Mouse (Mus musculus): ENCODE results near the gene Fam198a.
"Not testable (repeated sequence)": the region's sequence is repeated elsewhere in the genome, so short reads cannot be mapped to it uniquely, and the experiment has no call there.

The Fam198a gene

GRCm38 (mm10) chr9:121982665-121983064, 31.9 kb downstream of the Fam198a start:
- DNase-seq: peak in 1 of 2 experiments; percentile 40

GRCm38 (mm10) chr9:121983504-121983903, 32.7 kb downstream of the Fam198a start:
- DNase-seq: peak; percentile 94 to 96

- DNase-seq: peak; percentile 88 to 92
These were observed 34.0 kb downstream of the Fam198a start for GRCm38 (mm10) chr9:121984465-121985461.

- DNase-seq: no peak
These were observed 38.1 kb downstream of the Fam198a start for GRCm38 (mm10) chr9:121988910-121989309.

- DNase-seq: no peak
These were observed 38.7 kb downstream of the Fam198a start for GRCm38 (mm10) chr9:121989536-121989935.

GRCm38 (mm10) chr9:121991041-121991440, 40.3 kb downstream of the Fam198a start:
- DNase-seq: no peak

GRCm38 (mm10) chr9:121993047-121993446, 42.3 kb downstream of the Fam198a start:
- no peak for DNase-seq

DNA sequence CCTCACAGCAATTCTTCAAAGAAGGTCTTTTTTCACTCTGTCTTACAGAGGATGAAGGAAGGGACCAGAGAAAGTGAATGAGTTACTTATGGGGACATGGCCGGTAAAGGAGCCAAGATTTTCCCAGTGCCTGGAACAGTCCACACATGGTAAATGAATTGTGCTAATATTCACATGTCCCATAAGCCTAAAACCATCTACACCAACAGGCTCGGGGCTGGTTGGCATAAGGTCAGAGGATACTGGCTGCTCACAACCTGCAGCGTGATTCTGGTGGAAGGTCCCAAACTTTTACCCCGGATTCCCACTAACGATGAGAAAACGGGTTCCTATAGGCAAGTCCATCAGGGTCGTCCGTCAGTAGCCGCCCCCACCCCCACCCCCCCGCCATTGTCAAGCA, 44.3 kb downstream of the Fam198a start:
- DNase-seq: peak in 1 of 2 experiments; percentile 39

DNA sequence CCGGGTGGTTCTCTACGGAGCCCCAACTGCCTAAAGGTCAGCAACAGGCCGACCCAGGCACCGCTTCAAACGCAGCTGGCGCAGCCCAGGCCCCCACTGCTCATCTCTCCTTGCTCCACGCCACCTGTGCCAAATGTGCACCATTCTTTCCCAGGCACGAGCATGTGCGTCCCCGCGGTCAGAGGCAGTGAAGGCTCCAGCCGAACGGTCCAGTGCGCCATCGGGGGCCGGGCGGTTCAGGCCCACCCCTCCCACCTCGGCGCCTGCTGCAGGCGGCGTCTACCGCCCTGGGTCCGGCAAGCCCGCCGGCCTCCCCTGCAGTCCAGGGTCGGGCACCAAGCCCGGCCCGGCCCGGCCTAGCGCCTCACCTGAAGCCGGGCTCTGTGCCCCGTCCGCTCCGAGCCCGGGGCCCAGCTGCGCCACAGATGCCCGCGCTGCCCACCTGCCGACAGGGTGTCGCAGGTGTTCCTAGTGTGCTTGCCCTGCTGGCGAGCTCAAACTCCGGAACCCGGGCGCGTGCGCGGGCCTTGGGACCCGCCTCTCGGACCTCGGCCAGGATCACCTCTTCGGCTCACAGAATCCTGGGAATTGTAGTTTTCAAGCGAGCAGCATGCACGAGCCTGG, 44.8 kb downstream of the Fam198a start:
- DNase-seq: peak; percentile 95 to 96

GRCm38 (mm10) chr9:121997010-121997409, 46.2 kb downstream of the Fam198a start, which contains the start of gene Pomgnt2:
Gene Pomgnt2, minus strand, starts transcription at chr9:121997110.
- no peak for DNase-seq

DNA sequence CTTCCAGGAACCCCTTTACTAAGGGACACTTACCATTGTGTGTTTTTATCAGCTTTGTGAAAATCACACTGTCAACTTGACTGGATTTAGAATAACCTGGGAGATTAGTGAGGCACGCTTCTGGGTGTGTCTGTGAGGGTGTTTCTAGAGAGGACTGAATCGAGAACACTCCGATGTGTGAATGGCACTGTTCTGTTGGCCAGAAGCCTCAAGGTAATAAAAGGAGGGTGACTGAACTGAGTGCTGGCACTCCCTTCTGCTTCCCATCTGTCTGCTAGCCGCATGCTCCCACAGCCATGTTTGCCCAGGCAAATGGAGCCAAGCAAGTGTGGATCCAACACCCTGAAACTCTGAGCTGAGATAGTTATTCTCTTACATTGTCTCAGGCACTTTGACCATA, 47.2 kb downstream of the Fam198a start:
- no peak for DNase-seq

GRCm38 (mm10) chr9:122006175-122006574, 55.4 kb downstream of the Fam198a start:
- no peak for DNase-seq

- no peak for DNase-seq
These were observed 55.8 kb downstream of the Fam198a start for GRCm38 (mm10) chr9:122006609-122007008.

GRCm38 (mm10) chr9:122008876-122009275, 58.1 kb downstream of the Fam198a start:
- DNase-seq: no peak

DNA sequence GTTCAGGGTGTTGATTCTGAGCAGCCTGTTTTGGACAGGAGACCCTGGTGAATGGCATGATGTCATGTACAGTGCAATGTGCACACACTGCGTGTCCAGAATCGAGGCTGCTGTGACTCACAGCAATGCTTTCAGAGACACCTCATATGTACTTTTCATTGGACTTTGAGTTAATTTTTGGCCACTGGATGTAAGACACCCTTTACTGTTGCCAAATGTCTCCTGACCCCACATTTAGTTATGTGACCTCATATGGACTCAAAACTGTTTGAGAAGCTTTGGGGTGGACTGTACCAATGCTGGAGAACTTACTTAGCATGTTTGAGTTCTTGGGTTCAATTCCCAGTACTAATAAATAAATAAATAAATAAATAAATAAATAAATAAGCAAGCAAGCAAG, 60.0 kb downstream of the Fam198a start:
- DNase-seq: no peak

DNA sequence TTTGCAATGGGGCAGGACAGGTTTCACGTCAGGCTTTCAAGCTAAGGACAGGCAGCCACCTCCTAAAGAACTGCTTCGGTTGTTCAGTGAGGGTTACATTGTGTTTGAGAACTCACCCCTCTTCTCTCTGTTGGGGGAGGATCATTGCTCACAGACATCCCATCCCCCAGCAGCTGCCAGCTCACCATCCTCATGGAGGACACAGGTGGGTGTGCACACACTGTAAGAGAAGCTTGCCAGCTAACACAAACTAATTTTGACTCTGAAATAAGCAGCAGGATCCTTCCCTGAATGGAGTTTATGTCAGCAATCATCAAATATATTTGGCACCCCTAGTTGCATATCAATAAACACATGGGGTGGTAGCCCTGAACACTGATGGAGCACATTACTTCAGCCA, 62.0 kb downstream of the Fam198a start:
- no peak for DNase-seq

- DNase-seq: no peak
These were observed 62.8 kb downstream of the Fam198a start for GRCm38 (mm10) chr9:122013629-122014028.

- DNase-seq: peak; percentile 93 to 95
These were observed 63.5 kb downstream of the Fam198a start for GRCm38 (mm10) chr9:122014241-122014667.

- DNase-seq: no peak
These were observed 67.3 kb downstream of the Fam198a start for GRCm38 (mm10) chr9:122018079-122018478.

- peak; percentile 86 to 90 for DNase-seq
These were observed 68.1 kb downstream of the Fam198a start for GRCm38 (mm10) chr9:122018782-122019395.

DNA sequence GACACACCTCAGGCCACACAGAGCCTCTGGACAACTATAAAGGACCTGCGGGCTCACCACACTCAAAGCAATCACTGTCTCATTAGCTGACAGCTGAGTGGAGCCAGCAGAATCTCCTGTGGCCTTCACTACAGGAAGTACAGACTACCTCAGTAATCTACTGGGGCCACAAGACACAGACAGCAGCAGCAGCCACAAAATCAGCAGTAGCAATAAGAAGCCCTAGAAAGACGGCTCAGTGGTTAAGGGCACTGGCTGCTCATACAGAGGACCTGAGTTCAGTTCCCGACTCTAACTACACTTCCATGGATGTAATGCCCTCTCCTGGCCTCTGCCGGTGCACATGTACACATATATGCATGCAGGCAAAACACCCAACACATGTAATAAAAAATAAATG, 69.5 kb downstream of the Fam198a start:
- DNase-seq: peak in 1 of 2 experiments; percentile 2

DNA sequence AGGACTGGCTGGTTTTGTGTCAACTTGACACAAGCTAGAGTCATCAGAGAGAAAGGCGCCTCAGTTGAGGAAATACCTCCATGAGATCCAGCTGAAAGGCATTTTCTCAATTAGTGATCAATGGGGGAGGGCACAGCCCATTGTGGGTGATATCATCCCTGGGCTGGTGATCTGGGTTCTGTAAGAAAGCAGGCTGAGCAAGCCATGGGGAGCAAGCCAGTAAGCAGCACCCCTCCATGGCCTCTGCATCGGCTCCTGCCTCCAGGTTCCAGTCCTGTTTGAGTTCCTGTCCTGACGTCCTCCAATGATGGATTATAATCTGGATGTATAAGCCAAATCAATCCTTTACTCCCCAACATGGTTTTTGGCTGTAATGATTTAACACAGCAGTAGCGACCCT, 70.4 kb downstream of the Fam198a start:
- not testable (repeated sequence) for DNase-seq

GRCm38 (mm10) chr9:122021581-122021980, 70.8 kb downstream of the Fam198a start:
- no peak for DNase-seq

Measured in cerebellum, postnatal 10 days (tissue).